Mouse (Mus musculus) splenic B cell, adult 2 months (primary cell): Measurements from ENCODE around the gene Snrpd2.

Experiments
- DNase-seq: peaks from one replicate; pipeline ENCODE4 v3.0.0-alpha.2; 2011; ENCODE audit warnings: low read depth, low spot score
- H3K27me3 ChIP-seq: 2 replicates; pipeline ENCODE4 v1.6.1; 2012; ENCODE audit warnings: mild to moderate bottlenecking, low read length, moderate library complexity, mixed read lengths; ENCODE audit not compliant: control insufficient read depth, poor library complexity, insufficient read depth, severe bottlenecking
- H3K36me3 ChIP-seq: 2 replicates; pipeline ENCODE4 v1.6.1; 2012; ENCODE audit warnings: mild to moderate bottlenecking, low read length, moderate library complexity, mixed read lengths; ENCODE audit not compliant: control insufficient read depth, poor library complexity, insufficient read depth, severe bottlenecking

Snrpd2 gene

GRCm38 (mm10) chr7:19178443-19179092, 29.0 kb downstream of the Snrpd2 start:
- H3K36me3 ChIP-seq = no peaks in the 10 kb centered on the region
- DNase-seq = peak; percentile 85
- H3K27me3 ChIP-seq = no peaks in the 10 kb centered on the region

GRCm38 (mm10) chr7:19179173-19179572, 29.7 kb downstream of the Snrpd2 start:
- H3K36me3 ChIP-seq = no peaks in the 10 kb centered on the region
- peak; percentile 85 for DNase-seq
- H3K27me3 ChIP-seq = no peaks in the 10 kb centered on the region

- peak; percentile 36 for DNase-seq
- no peaks in the 10 kb centered on the region for H3K27me3 ChIP-seq
- H3K36me3 ChIP-seq = no peaks in the 10 kb centered on the region
These were observed 30.4 kb downstream of the Snrpd2 start for GRCm38 (mm10) chr7:19179936-19180335.

GRCm38 (mm10) chr7:19180862-19181429, 31.4 kb downstream of the Snrpd2 start:
- peak; percentile 54 for DNase-seq
- no peaks in the 10 kb centered on the region for H3K36me3 ChIP-seq
- no peaks in the 10 kb centered on the region for H3K27me3 ChIP-seq

GRCm38 (mm10) chr7:19184250-19184649, 34.7 kb downstream of the Snrpd2 start:
- H3K36me3 ChIP-seq = no peaks in the 10 kb centered on the region
- DNase-seq = no peak
- H3K27me3 ChIP-seq = no peaks in the 10 kb centered on the region

- DNase-seq = no peak
- no peaks in the 10 kb centered on the region for H3K36me3 ChIP-seq
- H3K27me3 ChIP-seq = no peaks in the 10 kb centered on the region
These were observed 35.2 kb downstream of the Snrpd2 start for GRCm38 (mm10) chr7:19184758-19185157.

- no peaks in the 10 kb centered on the region; the same call in 1 of the 2 replicates for H3K36me3 ChIP-seq
- peak; percentile 36 for DNase-seq
- H3K27me3 ChIP-seq = no peaks in the 10 kb centered on the region
These were observed 45.2 kb downstream of the Snrpd2 start for GRCm38 (mm10) chr7:19194676-19195075.

- no peaks in the 10 kb centered on the region for H3K27me3 ChIP-seq
- no peaks in the 10 kb centered on the region; the same call in 1 of the 2 replicates for H3K36me3 ChIP-seq
- DNase-seq = peak; percentile 73
These were observed 47.2 kb downstream of the Snrpd2 start for GRCm38 (mm10) chr7:19196676-19197075.

- Histone ChIP-seq H3K27me3 (no peaks in the 10 kb centered on the region), H3K36me3 (no peaks in the 10 kb centered on the region; the same call in 1 of the 2 replicates)
- DNase-seq = peak; percentile 74
These were observed 48.5 kb downstream of the Snrpd2 start for GRCm38 (mm10) chr7:19197985-19198384.

- no peak for DNase-seq
- H3K36me3 ChIP-seq = 0 out of 2 replicates have a peak, but pooled peaks cover 1% of the 10 kb centered on the region
- H3K27me3 ChIP-seq = no peaks in the 10 kb centered on the region
These were observed 52.1 kb downstream of the Snrpd2 start for GRCm38 (mm10) chr7:19201660-19202059.

- H3K36me3 ChIP-seq = 0 out of 2 replicates have a peak, but pooled peaks cover 1% of the 10 kb centered on the region
- no peaks in the 10 kb centered on the region for H3K27me3 ChIP-seq
- peak; percentile 32 for DNase-seq
These were observed 52.7 kb downstream of the Snrpd2 start for GRCm38 (mm10) chr7:19202065-19202850.
